Mouse (Mus musculus) cerebellum, postnatal 25 days (tissue): ENCODE data around the gene Olfr1371.

Experiments
- DNase-seq, 2 experiments: peaks; one replicate each; pipeline ENCODE4 v3.0.0; 2021; ENCODE audit warnings: mixed read lengths in 2 of 2

Olfr1371 gene

DNA sequence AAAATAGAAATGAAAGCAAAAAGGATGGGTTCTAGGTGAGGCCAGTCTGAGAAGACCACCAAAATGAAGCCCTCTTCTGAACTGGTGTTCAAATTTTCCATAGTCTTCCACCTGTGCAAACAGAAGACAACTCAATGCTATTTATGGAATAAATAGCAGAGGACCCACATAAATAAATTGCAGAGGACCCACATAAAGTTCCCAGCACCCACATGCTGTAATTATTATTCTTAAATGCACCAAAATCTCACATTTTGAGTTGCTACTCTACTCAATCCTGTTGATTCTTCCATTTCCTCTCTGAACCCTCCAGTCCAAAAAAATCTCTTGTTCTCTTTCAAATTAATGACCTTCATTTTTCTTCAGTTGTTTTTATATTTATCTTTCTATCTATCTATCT is at the start of gene Olfr1371:
Olfr1371 (minus strand) TSS at position 101 of the 400 bp plus-strand sequence.
- no peak for DNase-seq

DNA sequence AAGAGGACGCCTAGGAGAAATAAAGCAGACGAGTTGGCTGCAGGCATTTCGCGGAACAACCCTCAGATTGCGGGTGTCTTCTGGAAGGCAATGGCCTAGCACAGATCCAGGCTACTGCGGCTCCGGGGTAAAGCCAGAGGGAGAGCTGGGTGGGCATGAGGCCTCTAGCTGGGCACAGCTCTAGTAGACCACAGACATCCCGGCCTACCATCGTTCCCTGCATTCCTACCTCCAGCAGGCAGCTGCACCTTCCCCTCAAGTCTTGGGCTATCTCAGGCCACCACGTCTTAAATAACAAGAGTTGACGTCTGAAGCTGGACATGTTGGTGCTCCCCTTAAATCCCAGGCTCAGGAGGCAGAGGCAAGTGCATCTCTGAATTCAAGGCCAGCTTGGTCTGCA is 48.6 kb upstream of the Olfr1371 start:
- no peak for DNase-seq

GRCm38 (mm10) chr11:52261937-52262336 is 48.1 kb upstream of the Olfr1371 start:
- peak in 1 of 2 experiments; percentile 50 for DNase-seq

DNA sequence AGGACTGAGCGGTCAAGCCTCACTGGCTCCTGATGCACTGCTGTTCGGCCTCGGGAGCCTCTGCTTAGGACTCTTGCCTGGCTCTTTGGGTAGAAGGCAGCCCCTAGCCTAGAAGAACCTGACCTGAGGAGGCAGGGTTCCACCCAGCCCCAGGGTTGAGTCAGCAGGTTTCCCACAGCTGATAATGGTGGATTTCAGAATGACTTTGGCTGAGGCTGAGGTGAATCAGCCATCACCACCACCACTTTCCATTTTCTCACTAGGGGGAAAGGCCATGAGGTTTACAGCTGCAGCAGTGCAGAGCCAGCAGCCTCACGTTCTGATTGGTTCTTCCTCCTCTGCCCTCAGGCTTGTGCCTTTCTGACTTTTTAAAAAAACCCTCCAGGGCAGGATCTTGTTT is 47.1 kb upstream of the Olfr1371 start:
- DNase-seq = no peak

DNA sequence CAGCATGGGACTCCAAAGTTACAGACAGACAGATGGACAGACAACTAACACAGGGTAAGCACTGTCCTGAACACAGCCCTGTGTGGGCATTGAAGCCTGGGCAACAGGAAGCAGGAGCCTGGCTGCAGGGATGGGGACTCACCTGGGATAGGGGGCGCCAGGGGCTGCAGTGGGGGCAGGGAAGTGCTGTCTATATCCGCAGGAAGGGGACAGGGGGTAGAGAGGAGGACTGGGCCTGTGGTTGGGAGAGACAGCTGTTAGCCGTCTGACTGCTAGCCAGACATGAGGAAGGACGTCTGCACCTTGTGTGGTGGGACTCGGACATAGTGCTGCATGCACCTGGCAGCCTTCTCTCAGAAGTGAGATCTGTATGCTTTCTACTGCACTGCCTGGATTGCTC is 44.9 kb upstream of the Olfr1371 start:
- no peak for DNase-seq

DNA sequence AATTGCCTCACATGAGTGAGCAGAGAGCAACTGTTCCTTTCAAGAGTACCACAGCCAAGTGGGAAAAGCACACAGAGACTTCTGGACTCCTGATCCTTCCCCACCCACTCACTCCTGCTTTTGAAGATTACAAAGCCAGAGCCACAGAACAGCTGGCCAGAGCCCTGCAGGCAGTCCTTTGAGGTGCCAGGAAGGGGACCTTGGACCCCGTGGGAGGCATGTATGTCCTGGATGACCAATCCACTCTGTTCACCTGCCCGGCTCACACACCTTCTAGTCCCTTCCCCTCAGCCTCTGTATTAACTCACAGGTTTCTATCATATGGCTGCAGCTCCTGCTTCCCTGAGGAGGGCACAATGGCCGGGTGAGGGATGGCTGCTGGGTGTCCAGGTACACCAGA is 43.6 kb upstream of the Olfr1371 start:
- DNase-seq = no peak

DNA sequence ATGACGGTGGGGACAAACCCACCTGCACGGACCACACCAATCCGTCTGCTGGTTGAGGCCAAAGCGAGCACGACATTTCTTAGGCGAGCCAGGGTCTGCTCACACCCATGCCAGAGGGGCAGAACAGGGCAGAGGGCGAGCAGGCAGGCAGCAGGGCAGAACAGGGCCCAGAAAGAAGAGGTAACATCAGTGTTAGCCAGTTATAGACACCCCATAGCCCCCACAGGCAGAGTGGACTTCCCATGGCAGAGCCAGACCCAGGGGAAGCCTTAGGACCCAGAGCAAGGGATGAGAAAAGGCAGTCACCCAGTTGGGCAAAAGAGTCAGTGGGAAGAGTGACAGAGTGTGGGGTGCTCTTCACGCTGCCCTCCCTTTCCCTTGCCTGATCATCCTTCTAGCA is 41.3 kb upstream of the Olfr1371 start:
- DNase-seq = no peak

DNA sequence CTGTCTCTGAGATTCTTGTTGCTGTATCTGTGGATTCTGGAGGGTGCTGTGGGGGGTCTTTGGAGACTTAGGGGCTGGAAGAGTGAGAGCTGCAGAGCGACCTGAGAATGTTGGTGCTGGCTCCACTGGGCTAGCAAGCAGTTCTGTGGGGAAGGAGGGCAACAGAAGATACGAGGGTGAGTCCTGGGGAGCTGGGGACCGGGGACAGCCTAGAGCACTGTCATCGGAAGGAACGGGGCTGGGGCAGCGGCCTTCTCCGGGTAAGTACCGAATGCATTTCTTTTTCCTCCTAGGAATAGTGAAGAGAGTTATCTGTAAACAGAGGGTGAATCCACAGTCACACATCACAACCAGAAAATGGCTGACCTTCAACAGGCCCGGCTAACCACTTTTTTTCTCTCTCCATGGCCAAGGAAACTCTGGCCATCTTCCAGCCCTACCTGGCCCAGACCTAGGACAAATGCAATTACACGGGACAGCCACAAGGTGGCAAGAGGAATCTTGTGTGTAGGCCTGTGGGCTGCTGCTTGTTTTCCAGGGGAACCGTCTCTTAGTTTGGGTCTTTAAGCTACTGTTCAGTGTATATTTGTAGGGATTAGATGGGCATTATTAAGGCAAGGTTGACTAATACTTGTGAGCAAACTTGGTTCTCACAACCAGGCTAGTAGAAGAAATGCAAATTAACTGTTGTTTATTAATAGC is 40.0 kb upstream of the Olfr1371 start:
- peak; percentile 84 to 88 for DNase-seq

- DNase-seq = no peak
Observed at GRCm38 (mm10) chr11:52252692-52253091, 38.9 kb upstream of the Olfr1371 start.

DNA sequence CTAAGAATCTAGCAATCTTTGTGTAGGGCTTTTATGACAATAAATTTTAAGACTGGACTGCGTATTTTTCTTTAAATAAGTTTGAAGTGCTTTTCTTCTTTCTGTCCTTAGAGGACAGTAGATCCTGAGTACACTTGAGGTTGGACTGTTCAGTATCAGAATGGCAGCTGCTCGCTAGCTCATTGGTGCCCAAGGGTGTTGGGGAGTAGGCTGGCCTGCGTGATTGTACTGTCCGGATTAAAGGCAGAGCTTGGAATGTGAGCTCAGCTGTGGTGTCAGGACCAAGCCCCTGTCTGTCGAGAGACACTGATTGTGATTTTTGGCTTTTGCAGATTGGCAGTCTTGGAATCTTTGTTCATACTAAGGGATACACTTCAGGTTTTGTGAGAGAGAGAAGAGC is 38.0 kb upstream of the Olfr1371 start:
- DNase-seq = no peak

GRCm38 (mm10) chr11:52249452-52249851 is 35.7 kb upstream of the Olfr1371 start:
- no peak for DNase-seq

GRCm38 (mm10) chr11:52240898-52241542 is 27.2 kb upstream of the Olfr1371 start:
- no peak for DNase-seq

DNA sequence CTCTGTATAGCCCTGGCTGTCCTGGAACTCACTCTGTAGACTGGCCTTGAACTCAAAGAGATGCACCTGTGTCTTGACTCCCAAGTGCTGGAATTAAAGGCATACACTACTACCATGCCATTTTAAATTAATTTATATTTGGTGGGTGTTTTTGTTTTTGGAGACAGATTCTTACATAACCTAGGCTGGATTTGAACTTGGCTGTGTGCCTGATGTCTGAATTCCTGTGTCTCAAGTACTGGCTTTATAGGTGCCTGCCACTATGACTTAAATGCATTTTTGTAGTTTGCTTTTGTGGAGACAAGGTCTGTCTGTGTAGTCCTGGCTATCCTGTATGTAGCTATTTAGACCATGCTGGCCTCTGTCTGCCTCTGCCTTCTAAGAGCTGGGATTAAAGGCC is 20.7 kb upstream of the Olfr1371 start:
- no peak for DNase-seq

GRCm38 (mm10) chr11:52233906-52234305 is 20.1 kb upstream of the Olfr1371 start:
- no peak for DNase-seq

DNA sequence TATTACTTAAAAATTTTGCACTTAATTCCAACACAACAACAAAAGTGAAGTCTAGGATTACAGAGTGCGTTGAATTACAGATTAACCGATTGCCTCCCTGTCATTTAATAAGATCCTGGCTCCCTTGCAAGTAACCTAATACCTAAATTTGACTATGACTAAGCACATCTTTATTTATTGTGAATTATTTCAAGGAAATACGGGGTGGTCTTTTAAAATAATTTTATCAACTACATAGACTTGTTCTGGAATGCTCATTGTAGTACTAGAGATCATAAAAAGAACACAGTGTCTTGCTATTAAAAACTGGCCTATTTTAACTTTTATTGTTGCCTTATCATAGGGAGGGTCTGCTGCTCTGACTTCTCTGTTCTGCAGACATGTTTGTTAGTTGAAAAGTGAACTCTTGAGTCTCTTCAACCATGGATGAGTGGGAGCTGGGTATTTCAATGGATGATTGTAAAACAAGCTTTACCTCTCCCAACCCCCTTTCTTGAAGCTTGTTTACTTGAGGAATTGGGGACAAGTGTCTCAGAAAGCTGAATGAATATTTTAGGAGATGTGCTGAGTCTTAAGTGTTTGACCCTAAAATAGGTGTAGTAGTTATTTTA is 19.4 kb upstream of the Olfr1371 start:
- DNase-seq = no peak

- DNase-seq = peak; percentile 97 to 98
Observed at GRCm38 (mm10) chr11:52231606-52232541, 18.1 kb upstream of the Olfr1371 start, which contains the start of gene Skp1a. Gene Skp1a, plus strand, starts transcription at chr11:52231995.

GRCm38 (mm10) chr11:52230694-52231093 is 16.9 kb upstream of the Olfr1371 start:
- DNase-seq = no peak

- DNase-seq = no peak
Observed at GRCm38 (mm10) chr11:52228722-52229448, 15.1 kb upstream of the Olfr1371 start.

- DNase-seq = no peak
Observed at GRCm38 (mm10) chr11:52227466-52228226, 13.9 kb upstream of the Olfr1371 start.

DNA sequence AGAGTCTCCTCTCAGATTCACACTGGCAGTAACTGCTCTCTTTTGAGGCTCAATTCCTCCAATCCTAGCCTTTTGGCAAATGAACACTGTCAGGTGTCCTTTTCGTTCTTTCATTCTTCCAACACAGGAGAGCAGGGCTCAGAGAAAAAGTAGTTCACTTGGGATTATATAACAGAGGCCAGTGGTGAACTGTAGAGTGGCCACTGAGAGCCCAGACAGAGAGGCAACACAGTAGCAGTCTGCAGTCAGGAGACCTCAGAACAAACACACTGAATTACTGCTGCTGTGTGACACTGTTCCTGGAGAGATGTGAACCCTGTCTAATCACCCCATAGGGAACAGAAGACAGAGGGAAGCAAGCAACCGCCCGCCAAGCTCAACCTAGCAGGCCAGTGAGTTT is 13.3 kb upstream of the Olfr1371 start:
- DNase-seq = no peak

DNA sequence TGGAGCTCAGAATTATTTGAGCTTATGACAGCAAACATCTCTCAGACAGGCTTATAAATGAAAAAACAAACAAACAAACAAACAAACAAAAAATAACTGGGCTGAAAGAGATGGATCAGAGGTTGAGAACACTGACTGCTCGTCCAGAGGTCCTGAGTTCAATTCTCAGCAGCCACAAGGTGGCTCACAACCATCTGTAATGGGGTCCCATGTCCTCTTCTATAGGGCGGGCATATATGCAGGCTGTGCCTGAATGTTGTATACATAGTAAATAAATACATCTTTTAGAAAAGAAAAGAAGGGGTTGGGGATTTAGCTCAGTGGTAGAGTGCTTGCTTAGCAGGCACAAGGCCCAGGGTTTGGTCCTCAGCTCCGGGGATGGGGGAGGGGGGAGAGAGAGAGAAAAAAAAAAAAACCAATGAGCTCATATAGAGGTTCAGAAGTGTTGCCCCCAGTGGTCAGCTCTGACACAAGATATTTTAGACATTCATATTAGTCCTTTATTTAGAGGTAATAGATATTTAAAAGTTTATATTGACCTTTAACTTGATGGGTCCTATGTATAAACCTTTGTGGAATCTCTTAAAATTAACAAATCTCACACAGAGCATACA is 12.3 kb upstream of the Olfr1371 start:
- DNase-seq = no peak
